ENCODE assay signal across 22 mouse cellular contexts in the genomic region with DNA sequence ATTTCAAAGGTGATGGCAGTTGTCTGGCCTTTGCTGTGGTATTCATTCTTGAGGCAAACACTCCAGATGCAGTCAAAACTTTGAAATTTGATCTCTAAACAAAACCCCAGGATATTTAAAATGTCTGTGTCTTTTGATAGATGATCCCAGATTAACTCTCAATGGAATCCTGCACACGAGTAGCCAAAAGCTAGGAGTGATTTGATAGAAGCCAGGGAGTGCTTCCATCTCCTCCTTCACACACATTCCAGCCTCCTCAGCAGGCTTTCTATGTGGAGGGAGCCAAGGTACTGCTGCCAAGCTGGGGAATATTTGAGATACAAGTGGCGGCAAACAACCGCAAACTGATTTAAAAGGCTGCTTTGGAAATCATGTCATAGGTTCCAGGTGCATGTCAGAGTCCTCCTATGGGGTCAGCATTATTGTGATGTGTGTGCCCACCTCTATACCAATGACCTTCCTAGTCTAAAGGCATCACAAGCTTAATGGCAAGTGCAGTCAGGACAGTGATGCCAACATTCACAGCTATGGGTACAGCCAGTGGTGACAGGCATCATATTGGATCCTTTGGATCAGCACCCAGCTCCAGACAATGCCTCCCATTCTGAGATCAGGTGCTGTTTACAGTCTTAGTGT. TPM values are rescaled to one million over a fixed set of nuclear protein-coding genes. Genes with fewer than 3 reads are reported as not detected.
DNase-seq lines count a peak whose midpoint lies in the region; ATAC-seq lines count a peak whose summit lies in the region.
"Had no signal": no experiment of that assay in that cellular context is flagged by ENCODE, and none has a peak within 500 bp of the region (broad histone marks: within the 10 kb centered on the region; RNA-seq: fewer than 3 reads in every experiment).

No protein-coding gene starts in this region.

- DNase-seq in heart, adult 11 months, result peak; percentile 91
- DNase-seq in heart, postnatal 4 days, result no peak
- DNase-seq in lung, adult 18-20 months, result peak; percentile 29 to 50
- DNase-seq in lung, postnatal 14 days, result no peak
- DNase-seq in lung, postnatal 36 days, result peak; percentile 58
- DNase-seq in adrenal gland, adult (ENCODE audit: inconsistent age in 2 of 2, low spot score in 1 of 2), result no peak
- DNase-seq in adrenal gland, postnatal 36 days, result no peak
- DNase-seq: adrenal gland, adult 8-10 months; cerebellum, adult 11 months; cerebellum, adult 8-10 months; cerebellum, postnatal 25 days; gastrocnemius, postnatal 10 days; heart, adult 2 months; heart, postnatal 36 days had no signal

- H3K4me2 ChIP-seq in lung, embryonic 16.5 days (ENCODE audit: low read depth, low read length), result no peak overlapping the region
- H3K4me2 ChIP-seq: embryonic facial prominence, embryonic 12.5 days; forebrain, embryonic 12.5 days; heart, embryonic 11.5 days; hindbrain, embryonic 12.5 days had no signal

- H3K4me1 ChIP-seq in lung, embryonic 16.5 days (replicated peaks; ENCODE audit: control insufficient read depth, insufficient read depth, low read length), result peaks cover 9% of the 10 kb centered on the region; the same call in 1 of the 2 replicates

- no peaks in the 10 kb centered on the region for H3K36me3 ChIP-seq in lung, embryonic 16.5 days (ENCODE audit: control insufficient read depth, insufficient read depth, low read length)
- H3K36me3 ChIP-seq: embryonic facial prominence, embryonic 12.5 days; forebrain, embryonic 12.5 days; hindbrain, embryonic 12.5 days had no signal

- H3K27ac ChIP-seq in lung, embryonic 16.5 days (ENCODE audit: low read length), result no peak overlapping the region
- H3K27ac ChIP-seq: embryonic facial prominence, embryonic 12.5 days; forebrain, embryonic 12.5 days; heart, adult 2 months; hindbrain, embryonic 12.5 days had no signal

- H3K27me3 ChIP-seq in lung, embryonic 16.5 days (ENCODE audit: control insufficient read depth, insufficient read depth, low read depth, low read length), result no peaks in the 10 kb centered on the region
- H3K27me3 ChIP-seq: embryonic facial prominence, embryonic 12.5 days had no signal

- no peak overlapping the region for H3K9ac ChIP-seq in lung, embryonic 16.5 days (ENCODE audit: low read length)
- H3K9ac ChIP-seq: embryonic facial prominence, embryonic 12.5 days; forebrain, embryonic 12.5 days; hindbrain, embryonic 12.5 days had no signal

- H3K9me3 ChIP-seq in lung, embryonic 16.5 days (ENCODE audit: control insufficient read depth, low read length), result no peaks in the 10 kb centered on the region
- H3K9me3 ChIP-seq: embryonic facial prominence, embryonic 12.5 days; forebrain, embryonic 12.5 days; hindbrain, embryonic 12.5 days had no signal

- peak; percentile 44 for ATAC-seq in lung, embryonic 16.5 days (ENCODE audit: low read depth)
- ATAC-seq: forebrain, embryonic 16.5 days; hindbrain, embryonic 16.5 days had no signal

- WGBS in lung, embryonic 16.5 days, result 32% methylated on average over 3 of the region's 3 CpGs

- H3K4me3 ChIP-seq in lung, embryonic 16.5 days (ENCODE audit: low read length), result no peak overlapping the region
- H3K4me3 ChIP-seq: embryonic facial prominence, embryonic 12.5 days; forebrain, embryonic 12.5 days; heart, adult 2 months; hindbrain, embryonic 12.5 days had no signal

RNA-seq across cellular contexts. Expression of gene Stard13, which starts 39.6 kb away (rescaled TPM):
- 10 to 100 TPM; 20.1 to 20.8 TPM for total RNA-seq in heart, postnatal 4 days (2021)
- 20.6 and 21.4 TPM in 2 replicates for polyA plus RNA-seq in lung, embryonic 16.5 days (2015; fragmentation: Nextera tagmentation; extraction: Ambion mirVana)
- total RNA-seq in adrenal gland, postnatal 36 days (2021), result 10 to 100 TPM; 15.4 to 20.8 TPM
- total RNA-seq: MEL had no signal

Comparison
In these comparisons a context has a peak if more than half of its experiments do, and no peak if none do; other contexts are left out.
1. DNase-seq: peak in heart, adult 11 months (single experiment), lung, adult 18-20 months (2 of 2) and lung, postnatal 36 days (single experiment); none in heart, postnatal 4 days (single experiment), lung, postnatal 14 days (single experiment), adrenal gland, adult (0 of 2) and adrenal gland, postnatal 36 days (0 of 2).